Mouse (Mus musculus): ENCODE measurements around the gene Gtf2ird2.

The Gtf2ird2 gene

GRCm38 (mm10) chr5:134183880-134184808 lies at the start of gene Gtf2ird2:
TSS of gene Gtf2ird2 (plus strand) at chr5:134184019.
- peak; percentile 97 for DNase-seq (ENCODE audit: low spot score)

GRCm38 (mm10) chr5:134136022-134136421 lies 47.8 kb upstream of the Gtf2ird2 start:
- DNase-seq (ENCODE audit: low spot score): no peak

GRCm38 (mm10) chr5:134137933-134138332 lies 45.9 kb upstream of the Gtf2ird2 start:
- no peak for DNase-seq (ENCODE audit: low spot score)

DNA sequence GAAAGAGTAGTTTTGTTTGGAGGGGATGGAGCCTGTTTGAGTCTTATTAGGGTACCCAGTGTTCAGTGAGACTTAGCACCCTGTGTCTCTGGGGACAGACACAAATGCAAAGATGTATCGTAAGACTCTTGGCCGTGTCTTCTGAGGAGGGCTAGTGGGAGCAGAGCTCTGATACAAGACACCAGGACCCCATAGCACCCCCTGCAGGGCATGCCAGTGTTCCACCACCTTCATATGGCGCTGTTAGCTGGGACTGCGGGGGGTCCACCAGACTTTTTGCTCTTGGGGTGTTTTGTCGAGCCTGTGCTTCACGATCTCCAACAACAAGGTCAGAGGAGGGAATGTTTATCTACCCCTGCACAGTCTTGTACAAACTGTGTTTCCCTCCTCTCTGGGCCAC lies 44.4 kb upstream of the Gtf2ird2 start:
- no peak for DNase-seq (ENCODE audit: low spot score)

DNA sequence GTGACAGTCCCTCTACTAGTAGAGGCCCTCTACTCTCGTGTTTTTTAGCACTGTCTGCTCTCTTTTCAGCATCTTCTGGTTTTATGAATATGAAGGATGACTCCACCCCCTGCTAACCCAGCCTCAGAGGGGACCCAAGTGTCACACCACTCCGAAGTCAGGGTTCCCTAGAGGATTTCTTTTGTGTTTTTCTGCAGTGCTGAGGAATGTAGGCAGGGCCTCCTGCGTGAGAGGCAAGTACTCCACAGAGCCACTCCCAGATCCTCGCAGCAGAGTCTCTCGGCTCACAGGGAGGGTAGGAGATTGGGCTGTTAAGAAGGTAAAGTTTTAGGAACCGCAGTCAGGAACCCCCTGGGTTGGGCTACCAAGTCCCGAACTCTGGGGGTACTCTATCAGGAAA lies 42.6 kb upstream of the Gtf2ird2 start:
- no peak for DNase-seq (ENCODE audit: low spot score)

DNA sequence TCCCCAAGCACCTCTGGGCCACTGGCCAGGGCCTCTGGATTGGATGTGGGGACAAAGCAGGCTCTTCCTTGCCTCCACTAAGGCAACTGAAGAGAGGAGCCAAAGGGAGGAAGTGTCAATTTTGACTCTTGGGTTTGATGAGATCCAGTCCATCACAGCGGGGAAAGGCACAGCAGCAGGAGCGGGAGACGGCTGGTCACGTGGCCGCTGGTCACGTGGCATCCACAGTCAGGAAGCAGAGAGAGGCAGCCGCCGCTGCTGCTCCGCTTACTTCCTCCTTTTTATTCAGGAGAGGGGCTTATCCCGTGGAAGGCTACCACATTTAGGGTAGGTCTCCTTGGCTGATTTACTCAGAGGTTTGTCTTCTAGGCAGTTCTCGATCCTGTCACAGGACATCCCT lies 41.4 kb upstream of the Gtf2ird2 start:
- DNase-seq (ENCODE audit: low spot score): no peak

DNA sequence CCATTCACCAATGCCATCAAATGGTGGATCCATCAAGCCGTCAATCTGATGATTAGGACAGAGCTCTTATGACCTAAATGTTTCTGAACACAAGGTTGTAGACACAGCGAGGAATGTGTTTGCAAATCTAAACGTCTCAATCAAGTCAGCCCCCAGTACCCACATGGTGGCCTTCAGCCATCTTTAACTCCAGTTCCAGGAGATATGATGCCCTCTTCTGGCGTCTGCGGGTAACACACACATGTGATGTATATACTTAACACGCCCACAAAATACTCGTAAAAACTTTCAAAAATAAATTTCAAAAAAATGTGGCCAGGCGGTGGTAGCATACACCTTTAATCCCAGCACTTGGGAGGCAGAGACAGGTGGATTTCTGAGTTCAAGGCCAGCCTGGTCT lies 38.8 kb upstream of the Gtf2ird2 start:
- no peak for DNase-seq (ENCODE audit: low spot score)

- DNase-seq (ENCODE audit: low spot score): no peak
Measured at GRCm38 (mm10) chr5:134147194-134147753, 36.5 kb upstream of the Gtf2ird2 start.

DNA sequence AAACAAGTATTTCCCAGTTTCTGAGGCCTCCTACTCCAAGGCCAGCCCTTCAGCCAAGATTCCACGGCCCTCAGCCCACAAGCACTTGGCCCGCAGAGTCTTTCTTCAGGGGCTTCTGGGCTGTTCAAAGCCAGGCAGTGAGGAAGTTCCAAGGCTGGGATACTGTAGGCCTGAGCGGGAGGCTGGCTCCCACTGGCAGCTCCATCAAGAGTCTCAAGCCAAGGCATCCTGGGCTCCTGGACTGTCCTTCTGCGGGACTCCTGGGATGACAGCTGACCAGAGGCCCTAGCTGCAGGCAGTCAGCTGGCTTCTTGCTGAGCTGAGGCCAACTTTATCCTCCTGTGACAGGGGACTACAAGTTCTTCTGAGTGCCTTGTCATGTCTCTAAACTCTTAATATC lies 35.7 kb upstream of the Gtf2ird2 start:
- no peak for DNase-seq (ENCODE audit: low spot score)

GRCm38 (mm10) chr5:134151895-134152294 lies 31.9 kb upstream of the Gtf2ird2 start:
- DNase-seq (ENCODE audit: low spot score): no peak

DNA sequence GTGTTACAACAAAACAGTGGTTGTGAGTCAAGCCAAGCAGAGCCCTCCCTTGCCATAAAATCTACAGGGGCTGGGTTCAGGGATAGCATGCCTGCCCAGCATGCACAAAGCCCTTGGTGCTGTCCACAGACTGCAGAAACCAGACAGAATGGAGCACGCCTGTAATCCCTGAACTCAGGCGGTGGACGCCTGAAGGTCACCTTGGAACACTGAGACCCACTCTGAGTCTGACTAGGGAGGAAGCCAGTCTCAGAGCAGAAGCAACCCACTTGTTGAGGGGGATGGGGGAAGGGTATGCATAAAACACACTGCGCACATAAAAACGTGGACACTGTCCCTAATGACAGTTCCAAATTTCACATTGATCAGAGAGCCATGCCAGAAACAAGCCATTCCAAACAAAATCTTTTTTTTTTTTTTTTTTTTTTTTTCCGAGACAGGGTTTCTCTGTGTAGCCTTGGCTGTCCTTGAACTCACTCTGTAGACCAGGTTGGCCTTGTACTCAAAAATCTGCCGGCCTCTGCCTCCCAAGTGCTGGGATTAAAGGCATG lies 27.8 kb upstream of the Gtf2ird2 start:
- no peak for DNase-seq (ENCODE audit: low spot score)

DNA sequence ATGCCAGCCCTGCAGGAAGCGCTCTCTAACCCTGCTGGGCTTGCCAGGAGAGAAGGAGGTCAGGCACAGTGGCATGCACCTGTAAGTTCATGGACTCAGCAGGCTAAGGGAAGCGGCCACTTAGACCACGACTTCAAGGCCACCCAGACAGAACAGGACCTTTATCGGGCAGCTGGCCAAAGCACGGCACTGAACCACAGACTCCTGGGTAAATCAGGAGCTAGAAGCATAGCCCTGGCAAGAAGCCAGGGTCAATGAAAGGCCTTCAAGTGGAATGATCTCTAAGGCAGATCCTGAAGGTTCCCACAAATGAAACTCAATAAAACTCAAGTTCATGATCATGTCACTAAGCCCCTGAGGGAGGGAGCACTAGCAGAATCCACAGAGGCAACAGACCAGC lies 19.1 kb upstream of the Gtf2ird2 start:
- DNase-seq (ENCODE audit: low spot score): peak; percentile 73

GRCm38 (mm10) chr5:134166642-134167041 lies 17.2 kb upstream of the Gtf2ird2 start:
- DNase-seq (ENCODE audit: low spot score): no peak

DNA sequence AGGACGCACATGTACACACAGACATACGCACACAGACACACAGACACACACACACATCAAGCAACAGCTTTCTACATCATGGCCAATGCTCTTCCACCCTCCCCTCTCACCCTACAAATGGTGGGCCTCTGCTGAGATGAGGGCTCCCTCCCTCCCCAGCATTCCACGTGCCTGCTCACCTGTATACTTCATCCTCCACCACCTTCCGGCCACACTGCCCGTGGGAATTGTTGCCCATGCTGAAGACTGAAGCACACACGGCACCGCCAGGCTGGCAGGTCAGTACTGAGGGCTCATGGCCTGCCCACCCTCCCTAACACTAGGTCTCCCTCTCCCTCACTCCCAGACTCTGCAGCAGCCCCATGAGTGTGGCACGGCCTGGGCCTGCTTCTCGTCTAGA lies 15.8 kb upstream of the Gtf2ird2 start:
- DNase-seq (ENCODE audit: low spot score): no peak

DNA sequence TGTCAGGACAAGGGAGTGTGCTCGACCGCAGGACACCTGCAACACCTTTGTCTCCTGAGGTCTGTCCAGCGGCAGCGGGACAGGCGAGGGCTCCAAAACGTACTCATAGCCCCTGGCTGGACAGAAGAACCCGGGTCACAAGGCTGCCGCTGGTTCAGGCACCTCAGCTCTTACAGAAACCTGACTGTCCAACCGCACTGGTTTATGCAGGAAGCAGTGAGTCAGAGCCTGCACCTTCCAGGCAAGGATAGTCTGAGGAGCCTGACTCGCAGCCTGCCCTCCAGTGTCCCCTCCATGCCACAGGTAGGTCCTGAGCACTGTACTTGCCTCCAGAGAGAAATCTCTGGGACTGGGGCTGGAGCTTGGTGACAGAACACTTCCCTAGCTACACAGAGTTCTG lies 14.6 kb upstream of the Gtf2ird2 start:
- no peak for DNase-seq (ENCODE audit: low spot score)

DNA sequence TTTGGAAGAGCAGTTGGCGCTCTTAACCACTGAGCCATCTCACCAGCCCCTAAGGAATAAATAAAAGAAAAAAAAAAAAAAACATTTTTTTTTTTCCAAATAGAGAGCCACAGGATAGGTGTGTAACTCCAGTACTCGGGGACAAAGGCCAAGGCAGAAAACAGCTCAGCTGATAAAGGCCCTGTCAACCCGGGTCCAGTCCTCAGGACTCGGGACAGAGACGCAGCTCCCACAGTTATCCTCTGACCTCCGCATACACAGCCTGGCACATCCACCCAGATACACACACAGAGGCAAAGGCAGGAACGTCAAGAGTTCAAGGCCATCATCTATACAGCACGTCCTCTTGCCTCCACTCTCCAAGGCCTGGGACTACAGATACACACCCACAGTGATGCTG lies 13.7 kb upstream of the Gtf2ird2 start:
- DNase-seq (ENCODE audit: low spot score): no peak

- DNase-seq (ENCODE audit: low spot score): no peak
Measured at GRCm38 (mm10) chr5:134173206-134173605, 10.6 kb upstream of the Gtf2ird2 start.

DNA sequence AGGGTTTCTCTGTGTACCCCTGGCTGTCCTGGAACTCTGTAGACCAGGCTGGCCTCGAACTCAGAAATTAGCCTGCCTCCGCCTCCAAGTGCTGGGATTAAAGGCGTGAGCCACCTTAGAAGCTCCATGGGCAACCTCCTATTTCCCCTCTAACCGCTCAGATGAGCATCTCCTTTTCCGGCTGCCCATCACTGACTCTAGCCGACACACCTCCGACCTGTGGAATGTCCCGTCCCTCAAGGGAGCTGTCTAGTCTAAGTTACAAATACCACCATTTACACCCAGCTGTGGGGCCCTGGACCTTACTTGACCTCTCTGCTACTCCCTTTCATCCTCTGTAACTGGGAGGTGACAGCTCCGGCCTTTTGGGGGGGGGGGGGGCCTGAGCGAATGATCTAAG lies 8.1 kb upstream of the Gtf2ird2 start:
- no peak for DNase-seq (ENCODE audit: low spot score)

DNA sequence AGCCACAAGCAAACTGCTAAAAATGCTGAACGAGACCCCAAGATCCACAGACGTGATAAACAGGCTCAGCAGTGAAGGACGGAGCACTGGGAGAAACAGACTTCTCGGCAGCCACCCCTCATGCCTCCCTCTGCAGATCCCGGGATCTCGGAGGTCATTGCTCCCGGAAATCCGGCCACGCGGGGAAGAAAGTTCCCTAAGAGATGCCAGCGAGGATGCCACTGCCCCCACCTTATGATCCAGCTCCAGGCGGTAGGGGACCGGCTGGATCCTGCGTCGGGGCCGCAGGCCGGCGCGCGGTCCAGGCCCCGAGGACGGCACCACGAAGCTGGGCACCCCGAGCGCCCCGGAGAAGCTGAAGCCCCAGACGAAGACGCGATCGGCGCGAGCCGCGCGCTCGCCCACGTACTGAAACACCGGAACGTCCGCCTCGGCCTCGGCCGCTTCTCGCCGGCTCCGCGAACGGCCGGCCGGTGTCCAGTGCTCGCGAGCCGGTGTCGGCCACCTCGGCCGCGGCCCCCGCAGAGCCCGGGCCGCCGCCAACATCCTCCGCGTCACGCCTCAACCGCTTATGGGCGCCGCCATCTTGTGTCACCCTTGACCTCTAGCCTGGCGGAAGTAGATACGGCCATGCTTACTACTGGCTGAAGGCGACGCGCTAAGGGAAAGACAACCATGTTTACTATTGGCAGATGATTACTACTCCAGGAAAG lies 7.5 kb upstream of the Gtf2ird2 start, which contains the start of gene Rcc1l:
TSS of gene Rcc1l (minus strand) at position 606 of the 713 bp plus-strand sequence.
- peak; percentile 75 for DNase-seq (ENCODE audit: low spot score)

- no peak for DNase-seq (ENCODE audit: low spot score)
Measured at GRCm38 (mm10) chr5:134178536-134178935, 5.3 kb upstream of the Gtf2ird2 start.

GRCm38 (mm10) chr5:134179871-134180270 lies 3.9 kb upstream of the Gtf2ird2 start:
- DNase-seq (ENCODE audit: low spot score): peak; percentile 39

GRCm38 (mm10) chr5:134182172-134182571 lies 1.6 kb upstream of the Gtf2ird2 start:
- DNase-seq (ENCODE audit: low spot score): no peak

DNA sequence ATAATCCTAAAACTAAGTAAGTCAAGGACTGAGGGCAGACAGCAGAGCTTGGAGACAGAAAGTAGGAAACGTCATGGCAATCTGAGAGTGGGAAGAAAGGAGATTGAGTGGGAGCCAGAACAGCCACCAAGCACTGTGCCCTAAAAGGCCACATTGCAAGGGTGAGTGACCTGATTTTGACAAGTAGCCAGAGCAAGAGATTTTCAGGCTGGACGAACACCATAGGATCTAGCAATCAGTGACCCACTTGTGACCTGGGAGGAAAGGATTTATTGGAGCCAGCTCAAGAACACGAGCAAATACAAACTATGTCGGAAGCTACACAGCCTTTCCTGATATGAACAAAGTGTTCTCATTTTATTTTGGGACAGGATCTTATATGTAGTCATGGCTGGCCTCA lies 1.1 kb upstream of the Gtf2ird2 start:
- DNase-seq (ENCODE audit: low spot score): no peak

Data from ovary, adult 18-20 months (tissue).